Mouse (Mus musculus) lung, postnatal 14 days (tissue): Measurements from ENCODE around the gene Stk11.
"Not testable (repeated sequence)": the region's sequence is repeated elsewhere in the genome, so short reads cannot be mapped to it uniquely, and the experiment has no call there.

Experiments
- DNase-seq: peaks from one replicate; pipeline ENCODE4 v3.0.0; 2021

The Stk11 gene

GRCm38 (mm10) chr10:80159561-80160454, 44.2 kb downstream of the Stk11 start:
- DNase-seq = peak; percentile 99

DNA sequence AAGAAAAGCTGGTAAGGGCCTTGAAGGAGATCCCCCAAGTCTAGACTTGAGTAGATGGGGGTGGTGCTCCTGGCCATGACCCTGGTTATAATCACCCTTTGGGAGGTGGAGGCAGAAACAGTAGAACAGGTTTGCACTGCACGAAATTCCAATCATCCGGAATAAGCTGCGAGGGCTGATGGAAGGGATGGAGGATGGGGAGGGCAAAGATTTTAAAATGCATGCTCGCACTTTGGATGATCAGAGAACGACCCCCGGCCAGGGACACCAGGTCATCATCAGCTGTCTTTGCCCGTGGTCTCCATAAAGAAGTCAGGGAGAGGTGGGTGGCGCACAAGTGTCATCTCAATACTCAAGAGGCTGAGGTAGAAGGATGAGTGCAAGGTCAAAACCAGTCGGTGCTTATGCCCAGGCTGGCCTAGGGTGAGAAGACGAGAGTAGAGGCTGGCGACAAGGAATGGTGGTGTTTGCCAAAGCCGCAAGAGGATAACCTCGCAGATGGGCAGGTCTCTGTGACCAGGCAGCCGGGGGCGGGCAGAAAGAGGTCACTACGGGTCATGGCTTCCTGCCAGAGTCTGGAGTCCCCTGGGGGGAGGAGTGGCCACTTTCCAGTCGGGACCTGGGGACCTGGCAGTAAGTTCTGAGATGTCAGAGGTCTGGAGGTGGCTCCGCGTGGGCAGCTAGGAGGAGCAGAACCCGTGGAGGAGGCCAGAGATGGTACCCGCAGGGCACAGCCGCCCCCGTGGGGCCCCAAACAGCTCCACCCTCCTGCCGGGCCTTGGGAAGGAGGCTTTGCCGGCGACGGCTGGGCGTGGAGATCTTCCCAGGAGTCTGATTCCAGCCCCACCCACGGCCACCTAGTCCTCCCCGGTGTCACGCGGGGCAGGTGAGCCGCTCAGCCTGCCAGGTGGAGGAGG, 45.1 kb downstream of the Stk11 start:
- peak; percentile 91 for DNase-seq

DNA sequence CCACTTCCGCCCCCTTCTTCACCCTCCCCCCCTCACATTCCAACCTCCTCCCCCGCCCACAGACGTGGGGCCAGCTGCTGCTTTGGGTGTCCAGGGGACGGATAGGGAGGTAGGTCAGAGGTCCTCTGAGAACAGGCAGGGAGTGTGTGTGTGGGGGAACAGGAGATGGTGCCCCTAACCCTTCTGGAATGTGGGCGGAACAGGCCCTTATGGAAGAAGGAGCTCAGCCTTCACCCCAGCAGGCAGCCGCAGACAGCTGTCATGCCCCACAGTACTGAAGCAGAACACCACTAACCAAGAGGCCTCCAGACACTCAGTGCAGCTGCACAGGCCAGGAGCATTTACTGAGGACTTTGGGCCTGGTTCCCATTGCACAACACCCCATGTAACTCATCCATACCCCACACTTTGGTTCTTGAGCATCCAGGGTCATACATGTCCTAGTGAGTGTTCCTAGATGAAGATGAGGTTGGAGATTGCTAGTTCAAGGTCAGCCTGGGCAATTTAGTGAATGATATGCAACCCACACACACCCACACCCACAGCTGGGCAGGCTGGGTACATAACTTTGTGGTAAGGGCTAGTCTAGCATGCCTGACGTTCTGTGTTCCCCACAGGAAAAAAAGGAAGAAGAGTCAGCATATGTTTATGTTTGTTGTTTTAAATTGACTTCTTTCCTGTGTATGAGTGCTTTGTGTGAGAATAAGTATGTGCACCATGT, 46.1 kb downstream of the Stk11 start:
- DNase-seq = peak; percentile 62

DNA sequence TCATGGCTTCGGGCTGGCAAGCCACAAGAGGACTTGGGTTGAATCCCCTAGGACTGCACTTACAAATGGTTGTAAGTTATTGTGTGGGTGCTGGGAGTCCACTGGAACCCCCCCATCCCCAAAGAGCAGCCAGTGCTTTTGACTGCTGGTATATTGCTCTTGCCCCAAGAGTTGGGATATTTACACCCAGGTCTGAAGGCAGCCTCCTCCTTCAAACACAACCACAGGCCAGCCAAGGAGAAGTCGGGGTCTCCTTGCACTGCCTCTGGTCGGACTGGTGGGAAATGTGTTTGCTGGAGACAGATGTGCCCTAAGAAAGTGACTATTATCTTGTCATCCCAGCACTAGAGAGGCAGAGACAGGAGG, 46.6 kb downstream of the Stk11 start:
- DNase-seq = no peak

DNA sequence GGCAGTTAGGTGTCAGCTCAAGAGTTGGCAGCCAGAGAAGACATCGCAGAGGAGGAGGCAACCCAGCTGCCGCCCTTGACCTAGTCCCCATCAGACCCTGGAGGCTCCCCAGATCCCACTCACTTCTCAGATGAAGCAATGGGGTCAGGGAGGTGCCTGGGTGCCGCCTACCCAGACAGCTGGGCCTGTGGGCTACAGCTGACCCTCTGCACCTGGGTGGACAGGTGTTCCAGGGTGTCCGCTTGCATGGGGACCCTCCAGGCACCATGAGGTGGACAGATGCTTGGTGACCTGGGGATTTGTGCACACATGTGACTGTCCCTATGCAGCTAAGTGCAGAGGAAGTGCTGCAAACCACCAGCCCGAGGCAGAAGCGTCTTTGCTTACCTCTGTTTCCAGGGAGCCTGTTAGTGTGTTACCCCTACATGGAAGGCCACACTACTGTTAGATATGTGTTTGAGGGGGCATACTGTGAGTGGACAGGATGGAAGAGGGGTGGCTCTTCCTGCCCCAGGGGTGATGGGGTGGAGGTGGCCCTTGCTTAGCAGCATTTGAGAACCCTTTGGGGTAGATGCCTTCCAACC, 47.2 kb downstream of the Stk11 start:
- no peak for DNase-seq

- DNase-seq = no peak
These were observed 48.1 kb downstream of the Stk11 start for GRCm38 (mm10) chr10:80163721-80164120.

- DNase-seq = no peak
These were observed 48.8 kb downstream of the Stk11 start for GRCm38 (mm10) chr10:80164161-80164997.

GRCm38 (mm10) chr10:80164998-80165344, 49.4 kb downstream of the Stk11 start:
- peak; percentile 99 for DNase-seq

GRCm38 (mm10) chr10:80165392-80166128, 50.0 kb downstream of the Stk11 start, which contains the start of gene Cirbp:
TSS of gene Cirbp (plus strand) at chr10:80165985.
- no peak for DNase-seq

- DNase-seq = not testable (repeated sequence)
These were observed 50.5 kb downstream of the Stk11 start for GRCm38 (mm10) chr10:80166136-80166535.

GRCm38 (mm10) chr10:80167460-80168037, 51.9 kb downstream of the Stk11 start:
- DNase-seq = peak; percentile 99

GRCm38 (mm10) chr10:80168038-80168661, 52.5 kb downstream of the Stk11 start:
- peak; percentile 95 for DNase-seq

- no peak for DNase-seq
These were observed 53.5 kb downstream of the Stk11 start for GRCm38 (mm10) chr10:80169070-80169469.

- no peak for DNase-seq
These were observed 54.0 kb downstream of the Stk11 start for GRCm38 (mm10) chr10:80169651-80170050.

DNA sequence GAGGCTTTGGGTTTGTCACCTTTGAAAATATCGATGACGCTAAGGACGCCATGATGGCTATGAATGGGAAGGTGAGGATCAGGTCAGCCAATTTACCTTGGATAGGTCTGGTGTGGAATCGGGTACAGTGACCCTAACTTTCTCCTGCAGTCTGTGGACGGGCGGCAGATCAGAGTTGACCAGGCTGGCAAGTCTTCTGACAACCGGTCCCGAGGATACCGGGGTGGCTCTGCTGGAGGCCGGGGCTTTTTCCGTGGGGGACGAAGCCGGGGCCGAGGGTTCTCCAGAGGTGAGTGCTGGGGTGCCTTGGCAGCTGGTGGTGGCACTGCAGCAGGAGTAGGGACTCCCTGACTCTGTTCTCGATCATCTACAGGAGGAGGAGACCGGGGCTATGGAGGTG, 54.4 kb downstream of the Stk11 start:
- no peak for DNase-seq

GRCm38 (mm10) chr10:80170601-80171021, 55.0 kb downstream of the Stk11 start:
- no peak for DNase-seq

GRCm38 (mm10) chr10:80171252-80171651, 55.6 kb downstream of the Stk11 start:
- DNase-seq = no peak

- no peak for DNase-seq
These were observed 56.3 kb downstream of the Stk11 start for GRCm38 (mm10) chr10:80171760-80172526.
